Mouse (Mus musculus) liver (tissue): ENCODE measurements around the gene Wdr83.

Source experiments
- DNase-seq: peaks from one replicate; pipeline ENCODE4 v3.0.0-alpha.2; 2020; ENCODE audit warnings: mixed read lengths

Wdr83 gene

GRCm38 (mm10) chr8:85033867-85034266 lies 47.2 kb downstream of the Wdr83 start:
- DNase-seq, result no peak

GRCm38 (mm10) chr8:85032622-85033311 lies 48.3 kb downstream of the Wdr83 start:
- DNase-seq, result no peak

DNA sequence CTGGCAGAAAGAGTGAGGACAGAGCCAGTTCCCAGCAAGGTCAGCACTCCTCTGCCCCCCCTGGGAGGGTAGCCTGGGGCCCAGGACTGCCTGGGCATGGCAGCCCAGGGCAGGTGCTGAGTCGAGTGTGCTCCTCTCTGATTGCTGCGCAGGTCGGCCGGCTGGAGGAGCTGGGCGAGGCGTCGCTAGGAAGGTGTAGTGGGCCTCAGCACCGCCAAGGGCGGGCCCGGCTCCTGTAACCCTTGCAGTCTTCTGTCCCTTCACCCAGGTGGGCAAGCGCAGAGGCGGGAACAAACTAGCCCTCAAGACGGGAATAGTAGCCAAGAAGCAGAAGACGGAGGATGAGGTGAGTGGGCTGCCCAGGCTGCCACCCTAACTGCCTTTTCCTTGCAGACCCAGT lies 51.8 kb downstream of the Wdr83 start:
- DNase-seq, result no peak

GRCm38 (mm10) chr8:85027922-85028321 lies 53.2 kb downstream of the Wdr83 start:
- no peak for DNase-seq

- DNase-seq, result peak; percentile 68
Observed at GRCm38 (mm10) chr8:85027516-85027855, 53.6 kb downstream of the Wdr83 start.

GRCm38 (mm10) chr8:85026670-85027515 lies 54.2 kb downstream of the Wdr83 start, which contains the start of gene Trir:
Gene Trir (plus strand): TSS chr8:85026823.
- DNase-seq, result peak; percentile 99

DNA sequence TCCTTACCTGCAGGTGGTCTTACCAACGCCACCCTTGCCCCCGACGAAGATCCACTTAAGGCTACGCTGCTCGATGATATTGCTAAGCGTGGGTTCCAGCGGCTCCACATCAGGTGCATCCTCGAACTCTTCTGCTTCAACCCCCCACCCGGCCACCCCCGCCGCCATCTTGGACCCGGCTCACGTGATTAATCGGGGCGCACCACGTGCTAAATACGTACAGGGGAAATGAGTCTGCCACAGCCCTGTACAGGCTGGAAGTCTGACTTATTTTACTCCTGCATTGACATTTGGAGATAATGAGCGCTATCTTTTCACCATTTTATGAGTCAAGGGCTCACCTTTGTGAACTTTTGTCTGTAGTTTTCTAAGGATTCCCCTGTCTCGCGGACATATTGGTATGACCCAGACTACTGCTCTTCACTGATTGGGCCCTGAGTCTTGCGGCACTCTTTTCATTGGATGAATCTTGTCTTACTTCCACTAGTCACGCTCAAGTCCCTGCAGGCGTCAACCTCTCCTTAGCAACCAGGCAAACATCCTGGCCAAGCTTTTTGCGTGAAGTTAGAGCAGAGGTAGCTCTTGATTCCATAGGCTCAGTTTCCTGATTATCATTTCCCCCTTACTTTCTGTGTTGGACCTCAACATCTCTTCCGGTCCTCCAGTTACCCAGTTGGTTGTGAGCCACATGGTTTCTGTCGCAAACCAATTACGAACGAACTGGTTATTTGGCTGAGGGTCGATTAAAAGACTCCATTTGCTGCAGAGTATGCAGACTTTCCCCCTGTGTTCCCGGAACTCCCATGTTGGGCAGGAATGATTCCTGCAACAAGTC lies 55.8 kb downstream of the Wdr83 start, which contains the start of gene Asna1:
Gene Asna1, minus strand, starts transcription at position 184 of the 835 bp plus-strand sequence.
- DNase-seq, result peak; percentile 86
